Mouse (Mus musculus): Measurements from ENCODE around the gene Tm4sf5.
"Not testable (repeated sequence)": the region's sequence is repeated elsewhere in the genome, so short reads cannot be mapped to it uniquely, and the experiment has no call there.

Tm4sf5 gene

DNA sequence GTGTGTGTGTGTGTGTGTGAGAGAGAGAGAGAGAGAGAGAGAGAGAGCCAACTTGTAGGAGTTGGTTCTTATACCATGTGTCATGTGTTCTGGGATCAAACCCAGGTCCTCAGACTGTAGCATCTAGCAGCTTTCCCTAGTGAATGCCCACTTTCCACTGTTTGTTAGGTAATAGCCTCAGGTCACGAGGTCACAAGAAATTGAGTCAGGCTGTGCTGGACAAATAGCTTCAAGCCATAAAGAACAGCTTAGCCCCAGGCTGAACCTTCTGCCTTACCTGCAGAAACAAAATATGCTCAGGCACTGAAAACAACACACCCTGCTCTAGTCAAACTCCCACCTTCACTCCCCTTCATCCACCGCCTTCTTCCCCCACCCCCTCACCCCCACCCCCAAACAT lies 6.2 kb downstream of the Tm4sf5 start:
- DNase-seq, result no peak

DNA sequence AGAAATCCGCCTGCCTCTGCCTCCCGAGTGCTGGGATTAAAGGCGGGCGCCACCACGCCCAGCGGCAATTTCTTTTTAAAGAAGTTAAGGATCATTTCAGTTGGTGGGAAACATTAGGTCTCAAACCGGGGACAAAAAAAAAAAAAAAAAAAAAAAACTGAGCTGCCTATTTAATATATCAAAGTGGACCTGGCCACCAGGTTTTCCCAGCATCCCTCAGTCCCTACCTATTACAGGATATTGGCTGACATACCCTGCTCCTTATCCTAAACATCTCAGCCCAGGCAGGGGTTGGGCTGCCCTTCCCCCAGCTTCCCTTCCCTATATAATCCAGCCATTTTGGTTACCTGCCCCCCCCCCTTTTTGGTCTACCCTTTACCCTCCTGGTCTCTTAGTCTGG lies 6.8 kb downstream of the Tm4sf5 start:
- no peak for DNase-seq

DNA sequence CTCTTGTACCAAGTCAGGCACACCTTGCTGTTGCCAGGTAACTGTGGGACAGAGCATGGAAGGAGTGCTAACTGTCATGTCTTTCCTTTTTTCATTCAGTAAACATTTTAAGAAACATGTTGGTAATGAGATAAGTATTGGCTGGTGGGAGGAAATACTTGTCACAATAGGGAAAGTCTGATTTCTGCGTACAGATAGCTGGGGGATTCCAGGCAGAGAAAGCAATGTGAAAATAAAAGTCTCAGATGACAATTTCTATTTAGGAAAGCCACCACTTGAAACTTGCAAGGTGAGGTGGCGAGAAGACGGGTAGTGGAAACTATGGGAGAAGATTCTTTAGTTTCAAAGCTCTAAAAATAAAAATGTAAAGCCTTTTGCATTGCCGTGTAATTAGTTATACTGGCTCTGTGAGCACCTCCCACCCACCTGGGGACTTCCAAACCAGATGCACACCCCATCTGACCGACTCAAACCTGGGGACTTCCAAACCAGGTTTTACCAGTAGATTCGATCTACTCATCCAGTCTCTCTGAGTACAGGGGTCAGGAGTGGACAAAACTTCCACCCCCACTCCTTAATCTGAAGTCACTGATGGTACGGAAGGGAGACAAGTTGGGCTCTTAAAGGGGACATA lies 7.8 kb downstream of the Tm4sf5 start:
- DNase-seq, result no peak

DNA sequence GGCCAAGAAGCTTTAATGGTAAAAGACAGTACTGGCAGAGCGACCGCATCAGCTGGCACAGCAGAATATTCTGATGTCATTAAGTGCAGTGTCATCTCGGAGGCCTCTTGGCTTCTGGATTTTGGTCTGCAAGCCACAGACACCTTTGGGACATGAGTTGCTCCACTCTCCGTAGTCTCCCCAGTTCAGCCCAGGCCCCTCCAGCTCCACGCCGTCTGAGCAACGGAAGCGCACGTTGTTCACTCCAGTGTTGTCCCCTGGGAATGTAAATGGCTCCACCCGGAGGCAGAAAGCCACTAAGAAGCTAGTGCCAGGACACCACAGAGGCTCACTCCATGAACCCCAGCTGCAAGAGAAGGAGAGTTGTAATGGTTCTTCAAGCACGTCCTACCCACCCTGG lies 8.5 kb downstream of the Tm4sf5 start:
- no peak for DNase-seq

GRCm38 (mm10) chr11:70514288-70514687 lies 9.2 kb downstream of the Tm4sf5 start, which contains the start of gene Vmo1:
Gene Vmo1 (minus strand): TSS chr11:70514616.
- DNase-seq, result no peak

DNA sequence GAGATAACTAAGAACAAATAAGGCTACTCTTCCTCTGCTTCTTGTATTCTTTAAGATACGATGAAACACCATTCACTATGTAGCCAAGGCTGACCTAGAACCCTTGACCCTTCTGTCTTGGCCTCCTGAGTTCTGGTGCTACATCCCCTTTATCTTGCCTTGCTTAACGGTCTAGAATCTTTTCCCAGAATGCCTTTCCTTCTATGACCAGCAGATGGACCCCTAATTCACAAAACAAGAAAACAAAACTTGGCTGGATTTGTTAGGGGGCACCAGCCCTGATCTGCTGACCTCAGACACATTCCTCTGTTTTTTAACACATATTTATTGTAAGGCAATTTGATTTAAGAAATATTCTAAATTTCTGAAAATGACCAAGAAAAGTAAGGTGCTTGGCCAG lies 11.3 kb downstream of the Tm4sf5 start:
- DNase-seq, result peak; percentile 74

DNA sequence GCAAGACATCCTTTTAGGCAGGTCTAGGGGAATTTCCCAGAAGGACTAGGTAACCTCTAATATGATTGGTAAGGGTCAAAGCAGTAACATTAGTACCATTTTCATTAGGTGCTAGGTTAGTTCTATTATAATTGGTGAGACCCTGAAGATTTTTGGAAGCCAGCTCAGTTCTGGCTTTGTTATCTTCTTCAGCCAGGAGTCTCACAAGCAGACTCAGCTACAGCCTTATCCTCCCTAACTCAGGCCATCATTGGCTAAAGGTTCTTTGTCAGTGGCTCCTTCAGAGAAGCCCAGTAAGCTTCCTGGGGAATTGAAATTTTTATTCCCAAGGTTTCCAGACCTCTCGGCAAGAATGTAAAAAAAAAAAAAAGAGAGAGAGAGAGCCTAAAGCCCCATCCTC lies 13.4 kb downstream of the Tm4sf5 start:
- DNase-seq, result no peak

DNA sequence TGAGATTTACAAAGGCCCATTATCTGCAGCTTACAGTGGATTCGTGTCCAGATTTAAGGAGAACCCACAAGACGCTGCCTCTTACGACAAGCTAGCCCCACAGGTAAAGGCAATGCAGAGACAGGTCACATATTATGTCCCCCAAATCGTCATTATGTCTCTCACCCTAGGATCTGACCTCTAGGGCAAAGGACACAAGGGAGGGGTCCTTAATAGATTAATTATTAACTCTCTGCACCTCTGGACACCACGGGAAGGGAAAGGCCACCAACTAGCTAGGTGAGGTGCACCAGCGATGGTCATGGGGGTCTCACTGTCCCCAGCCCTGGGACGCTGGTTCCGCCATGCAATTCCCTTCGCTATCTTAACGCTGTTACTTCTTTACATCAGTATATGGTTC lies 13.9 kb downstream of the Tm4sf5 start, which contains the start of gene Gltpd2:
Gene Gltpd2 (plus strand): TSS at position 274 of the 400 bp plus-strand sequence.
- no peak for DNase-seq

- peak; percentile 65 for DNase-seq
Observed at GRCm38 (mm10) chr11:70520178-70520769, 15.2 kb downstream of the Tm4sf5 start.

- peak; percentile 32 for DNase-seq
Observed at GRCm38 (mm10) chr11:70523306-70523989, 18.4 kb downstream of the Tm4sf5 start.

DNA sequence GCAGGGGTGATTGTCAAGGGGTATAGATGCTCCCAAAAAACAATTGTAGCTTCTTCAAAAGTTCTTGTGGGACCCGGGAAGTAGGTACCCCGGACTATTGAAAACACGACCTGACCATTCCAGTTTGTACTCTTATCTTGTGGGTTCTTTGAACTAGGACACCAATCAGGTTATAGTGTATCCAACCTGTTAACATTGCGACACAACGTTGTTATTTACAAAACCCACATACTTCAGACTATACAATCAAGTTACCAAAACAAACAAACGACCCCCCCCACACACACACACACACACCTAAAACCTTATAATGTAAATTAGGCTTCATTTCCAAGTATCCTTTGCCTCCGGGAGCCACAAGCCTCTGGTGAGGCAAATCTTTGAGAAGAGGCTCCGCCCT lies 19.7 kb downstream of the Tm4sf5 start:
- no peak for DNase-seq

- DNase-seq, result peak; percentile 97
Observed at GRCm38 (mm10) chr11:70525184-70525678, 20.2 kb downstream of the Tm4sf5 start, which contains the start of gene Psmb6. Gene Psmb6 (plus strand): TSS chr11:70525367.

GRCm38 (mm10) chr11:70525726-70526125 lies 20.7 kb downstream of the Tm4sf5 start:
- peak; percentile 30 for DNase-seq

DNA sequence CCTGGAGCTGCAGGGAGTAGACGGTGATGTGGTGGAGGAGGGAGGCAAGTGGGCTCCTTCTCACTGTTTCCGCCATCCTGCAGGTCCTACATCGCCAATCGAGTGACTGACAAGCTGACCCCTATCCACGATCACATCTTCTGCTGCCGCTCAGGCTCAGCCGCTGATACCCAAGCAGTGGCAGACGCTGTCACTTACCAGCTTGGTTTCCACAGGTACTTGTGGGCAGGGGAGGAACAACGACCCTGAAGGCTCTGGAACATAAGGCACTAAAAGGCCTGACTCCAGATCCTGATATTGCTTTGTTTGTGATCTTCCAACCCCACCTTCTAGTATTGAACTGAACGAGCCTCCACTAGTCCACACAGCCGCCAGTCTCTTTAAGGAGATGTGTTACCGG lies 21.2 kb downstream of the Tm4sf5 start:
- no peak for DNase-seq

DNA sequence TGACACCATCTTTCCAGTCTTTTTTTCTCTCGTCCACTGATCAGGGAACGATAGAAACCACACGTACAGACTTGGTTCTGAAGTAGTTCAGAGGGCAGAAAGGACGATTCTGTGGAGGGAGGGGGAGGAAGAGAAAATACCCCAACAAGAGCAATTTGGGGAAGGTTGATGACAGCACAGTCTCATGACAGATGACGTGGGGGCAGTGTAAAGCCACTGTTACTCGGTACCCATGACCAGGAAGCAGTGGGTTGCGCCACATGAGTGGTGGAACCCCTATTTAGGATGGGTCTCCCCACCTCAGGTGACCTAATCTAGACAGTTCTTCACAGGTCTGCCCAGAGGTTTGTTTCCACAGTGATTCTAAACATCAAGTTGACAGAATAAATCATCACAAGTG lies 23.6 kb downstream of the Tm4sf5 start:
- DNase-seq, result no peak

DNA sequence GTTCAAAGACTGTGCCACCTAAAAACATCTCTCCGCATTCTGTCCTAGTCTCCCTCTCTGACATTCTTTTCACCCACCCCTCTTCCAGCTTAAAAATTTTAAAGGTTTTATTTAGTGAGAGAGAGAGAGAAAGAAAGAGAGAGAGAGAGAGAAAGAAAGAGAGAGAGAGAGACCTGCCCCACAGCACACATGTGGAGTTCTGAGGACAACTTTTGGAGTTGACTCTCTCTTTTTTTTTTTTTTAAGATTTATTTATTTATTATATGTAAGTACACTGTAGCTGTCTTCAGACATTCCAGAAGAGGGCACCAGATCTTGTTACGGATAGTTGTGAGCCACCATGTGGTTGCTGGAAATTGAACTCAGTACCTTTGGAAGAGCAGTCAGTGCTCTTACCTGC lies 26.0 kb downstream of the Tm4sf5 start:
- DNase-seq, result not testable (repeated sequence)

- DNase-seq, result no peak
Observed at GRCm38 (mm10) chr11:70532839-70533238, 27.8 kb downstream of the Tm4sf5 start, which contains the start of gene Gm40193. Gene Gm40193 (minus strand): TSS chr11:70532939.

GRCm38 (mm10) chr11:70539423-70539822 lies 34.4 kb downstream of the Tm4sf5 start:
- DNase-seq, result no peak

- DNase-seq, result peak; percentile 94
Observed at GRCm38 (mm10) chr11:70539877-70540587, 35.0 kb downstream of the Tm4sf5 start, which contains the start of gene Pld2. Gene Pld2 (plus strand): TSS chr11:70540064.

DNA sequence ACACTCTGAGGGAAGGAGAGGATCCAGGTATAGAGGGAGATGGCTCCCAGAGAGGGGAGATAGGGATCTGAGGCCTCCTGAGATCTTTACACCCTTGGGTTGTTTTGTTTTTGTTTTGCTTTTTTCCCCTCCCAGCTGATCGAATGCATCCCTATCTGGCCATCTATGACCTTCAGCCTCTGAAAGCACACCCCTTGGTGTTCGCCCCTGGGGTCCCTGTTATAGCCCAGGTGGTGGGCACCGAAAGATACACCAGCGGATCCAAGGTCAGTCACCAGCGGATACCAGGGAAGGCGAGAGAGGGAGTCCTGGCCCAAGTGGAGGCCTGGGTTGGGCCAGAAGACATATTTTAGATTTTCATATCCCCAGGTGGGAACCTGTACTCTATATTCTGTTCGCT lies 35.9 kb downstream of the Tm4sf5 start:
- DNase-seq, result no peak

GRCm38 (mm10) chr11:70541415-70541814 lies 36.4 kb downstream of the Tm4sf5 start:
- DNase-seq, result no peak

- DNase-seq, result no peak
Observed at GRCm38 (mm10) chr11:70544496-70544895, 39.5 kb downstream of the Tm4sf5 start.

- no peak for DNase-seq
Observed at GRCm38 (mm10) chr11:70551526-70551925, 46.5 kb downstream of the Tm4sf5 start.

All from embryo, embryonic 11 days (tissue).